Mouse (Mus musculus) MEL (cell line): Measurements from ENCODE around the gene Cebpz.

ENCODE experiments used
- CTCF ChIP-seq, 3 experiments: IDR thresholded peaks in 2 of 3; conservative IDR thresholded peaks in 1 of 3; 2 replicates each; pipeline ENCODE4 v1.5.1; 2011 to 2012; ENCODE audit warnings: low read length in 3 of 3, low read depth in 2 of 3, mild to moderate bottlenecking in 2 of 3, improper control_type of control experiment in 1 of 3, inconsistent platforms in 1 of 3, mixed read lengths in 1 of 3, moderate library complexity in 1 of 3; ENCODE audit not compliant: control insufficient read depth in 1 of 3, insufficient read depth in 1 of 3, poor library complexity in 1 of 3, severe bottlenecking in 1 of 3
- EP300 ChIP-seq, 2 experiments: IDR thresholded peaks; 2 replicates each; pipeline ENCODE4 v1.6.1; 2011; ENCODE audit warnings: improper control_type of control experiment in 2 of 2, low read length in 2 of 2, low read depth in 1 of 2, mild to moderate bottlenecking in 1 of 2
- GABPA ChIP-seq: IDR thresholded peaks from 2 replicates; pipeline ENCODE4 v1.6.1; 2012; ENCODE audit warnings: low read depth, mild to moderate bottlenecking, inconsistent platforms, low read length, improper control_type of control experiment, moderate library complexity
- GATA1 ChIP-seq: IDR thresholded peaks from 2 replicates; pipeline ENCODE4 v1.6.1; 2011; ENCODE audit warnings: low read depth, low read length, improper control_type of control experiment
- HCFC1 ChIP-seq: IDR thresholded peaks from 2 replicates; pipeline ENCODE4 v1.6.1; 2012; ENCODE audit warnings: low read depth, mild to moderate bottlenecking, inconsistent platforms, low read length, improper control_type of control experiment, moderate library complexity
- KAT2A ChIP-seq: conservative IDR thresholded peaks from 2 replicates; pipeline ENCODE4 v1.6.1; 2012; ENCODE audit warnings: low read depth, low read length, improper control_type of control experiment, inconsistent platforms
- MAFK ChIP-seq: IDR thresholded peaks from 2 replicates; pipeline ENCODE4 v1.6.1; 2011; ENCODE audit warnings: low read depth, mild to moderate bottlenecking, low read length, improper control_type of control experiment, borderline replicate concordance
- POLR2A ChIP-seq, 2 experiments: IDR thresholded peaks; 2 replicates each; pipeline ENCODE4 v1.6.1; 2011 to 2012; ENCODE audit warnings: low read length in 2 of 2, mild to moderate bottlenecking in 2 of 2, control low read depth in 1 of 2, improper control_type of control experiment in 1 of 2, low read depth in 1 of 2, moderate library complexity in 1 of 2; ENCODE audit not compliant: control insufficient read depth in 1 of 2, insufficient read depth in 1 of 2, poor library complexity in 1 of 2
- POLR2AphosphoS2 ChIP-seq: IDR thresholded peaks from 2 replicates; pipeline ENCODE4 v1.6.1; 2011; ENCODE audit warnings: low read length, improper control_type of control experiment
- TAL1 ChIP-seq: IDR thresholded peaks from 2 replicates; pipeline ENCODE4 v1.6.1; 2012; ENCODE audit warnings: mild to moderate bottlenecking, inconsistent platforms, low read length, moderate library complexity, mixed read lengths
- TCF12 ChIP-seq: IDR thresholded peaks from 2 replicates; pipeline ENCODE4 v1.6.1; 2014; ENCODE audit warnings: low read depth, mild to moderate bottlenecking, inconsistent platforms, low read length, improper control_type of control experiment, moderate library complexity

DNA sequence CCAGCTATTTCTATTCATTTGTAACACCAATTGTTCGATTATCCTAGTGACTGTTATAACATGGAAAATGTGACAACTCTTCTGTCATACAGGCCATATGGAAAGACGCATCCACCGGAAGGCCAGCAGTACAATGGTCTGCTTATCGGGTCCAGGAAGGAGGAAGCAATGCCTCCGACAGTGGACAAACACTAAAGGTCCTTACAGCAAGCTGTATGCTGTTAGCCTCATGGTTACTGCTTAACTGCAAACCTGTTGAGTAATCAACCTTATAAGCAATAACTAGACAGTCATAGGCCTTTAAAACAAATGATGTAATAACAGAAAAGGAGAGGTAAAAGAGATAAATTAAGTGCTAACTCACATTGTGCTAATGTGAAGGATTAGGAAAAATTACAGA, 14.4 kb upstream of the Cebpz start:
- no peak for TF ChIP-seq POLR2A (IDR thresholded peaks at IDR 0.05; ENCODE audit: control insufficient read depth in 1 of 2, insufficient read depth in 1 of 2, low read depth in 1 of 2, low read length in 2 of 2, poor library complexity in 1 of 2)
- no peak for TF ChIP-seq TAL1
- TF ChIP-seq TCF12: no peak
- no peak for TF ChIP-seq HCFC1
- no peak for TF ChIP-seq CTCF (IDR thresholded peaks at IDR 0.05 in 2 of 3, conservative IDR thresholded peaks at IDR 0.05 in 1 of 3; ENCODE audit: control insufficient read depth in 1 of 3, insufficient read depth in 1 of 3, low read depth in 2 of 3, low read length in 3 of 3, poor library complexity in 1 of 3, severe bottlenecking in 1 of 3)
- no peak for TF ChIP-seq GATA1
- TF ChIP-seq EP300 (IDR thresholded peaks at IDR 0.05; ENCODE audit: low read depth in 1 of 2, low read length in 2 of 2): no peak
- TF ChIP-seq GABPA: no peak
- TF ChIP-seq KAT2A: no peak
- no peak for TF ChIP-seq MAFK
- TF ChIP-seq POLR2AphosphoS2: no peak
